In genomic region chr4:135877742-135878141, GRCm38 (mm10) we compare ENCODE assay signal across 10 mouse cellular contexts. TPM values are rescaled to one million over a fixed set of nuclear protein-coding genes. Genes with fewer than 3 reads are reported as not detected.
DNase-seq lines count a peak whose midpoint lies in the region; ATAC-seq and TF ChIP-seq lines count a peak whose summit lies in the region.
"Had no signal": no experiment of that assay in that cellular context is flagged by ENCODE, and none has a peak within 500 bp of the region (broad histone marks: within the 10 kb centered on the region; RNA-seq: fewer than 3 reads in every experiment).

No protein-coding gene starts in this region.

- peaks cover 29% of the 10 kb centered on the region for H3K4me1 ChIP-seq in liver, postnatal 0 days (ENCODE audit: insufficient read depth)
- H3K4me1 ChIP-seq in liver, embryonic 11.5 days (replicated peaks; ENCODE audit: control insufficient read depth, insufficient read depth, low read length), result peaks cover 32% of the 10 kb centered on the region
- peaks cover 16 to 25% of the 10 kb centered on the region in 2 experiments for H3K4me1 ChIP-seq in MEL (ENCODE audit: control insufficient read depth in 1 of 2, insufficient read depth in 2 of 2, low read length in 2 of 2)

- H3K79me2 ChIP-seq in MEL (ENCODE audit: control insufficient read depth, insufficient read depth, low read length, poor library complexity), result peaks cover 12% of the 10 kb centered on the region

- no peak for TF ChIP-seq POLR2A in MEL (IDR thresholded peaks at IDR 0.05; ENCODE audit: control insufficient read depth in 1 of 2, insufficient read depth in 1 of 2, low read depth in 1 of 2, low read length in 2 of 2, poor library complexity in 1 of 2)

- no peak for ATAC-seq in liver, postnatal 0 days
- no peak for ATAC-seq in liver, embryonic 11.5 days (replicated peaks; ENCODE audit: low FRiP score)
- ATAC-seq in cerebellum, adult (ENCODE audit: insufficient number of reproducible peaks, low FRiP score, low TSS enrichment), result no peak

- no peaks in the 10 kb centered on the region for H3K9me3 ChIP-seq in liver, postnatal 0 days (ENCODE audit: low read length)
- no peaks in the 10 kb centered on the region for H3K9me3 ChIP-seq in liver, embryonic 11.5 days (ENCODE audit: control insufficient read depth, low read length)
- no peaks in the 10 kb centered on the region for H3K9me3 ChIP-seq in MEL (replicated peaks; ENCODE audit: insufficient read depth, low read length)
- H3K9me3 ChIP-seq: heart, embryonic 13.5 days; liver, embryonic 15.5 days had no signal

- no peak overlapping the region for H3K9ac ChIP-seq in liver, postnatal 0 days (replicated peaks)
- no peak overlapping the region for H3K9ac ChIP-seq in liver, embryonic 11.5 days (ENCODE audit: low read depth, low read length)
- H3K9ac ChIP-seq in MEL (ENCODE audit: control insufficient read depth, low read depth, low read length, poor library complexity, severe bottlenecking), result no peak overlapping the region
- H3K9ac ChIP-seq: liver, embryonic 15.5 days had no signal

- peak; percentile 37 for TF ChIP-seq RAD21 in MEL (IDR thresholded peaks at IDR 0.05; ENCODE audit: low read depth, low read length)

- no peaks in the 10 kb centered on the region for H3K27me3 ChIP-seq in liver, postnatal 0 days (ENCODE audit: insufficient read depth, low read length)
- no peaks in the 10 kb centered on the region for H3K27me3 ChIP-seq in liver, embryonic 11.5 days (replicated peaks; ENCODE audit: control insufficient read depth, insufficient read depth, low read length)
- H3K27me3 ChIP-seq in MEL (ENCODE audit: control insufficient read depth in 1 of 2, insufficient read depth in 2 of 2, low read length in 2 of 2), result no peaks in the 10 kb centered on the region
- H3K27me3 ChIP-seq: heart, embryonic 13.5 days; liver, embryonic 15.5 days had no signal

- no peak for TF ChIP-seq EP300 in liver, postnatal 0 days (IDR thresholded peaks at IDR 0.05; ENCODE audit: low read depth)
- no peak for TF ChIP-seq EP300 in MEL (IDR thresholded peaks at IDR 0.05; ENCODE audit: low read depth in 1 of 2, low read length in 2 of 2)

- 53% methylated on average over 2 of the region's 2 CpGs for WGBS in liver, postnatal 0 days (ENCODE audit: insufficient replicate concordance)
- 69% methylated on average over 2 of the region's 2 CpGs for WGBS in liver, embryonic 11.5 days

- H3K27ac ChIP-seq in liver, postnatal 0 days (ENCODE audit: low read depth), result no peak overlapping the region
- H3K27ac ChIP-seq in liver, embryonic 11.5 days (ENCODE audit: low read depth, low read length), result no peak overlapping the region
- H3K27ac ChIP-seq in MEL (ENCODE audit: control insufficient read depth, low read depth, low read length), result no peak overlapping the region

- H3K4me3 ChIP-seq in liver, postnatal 0 days (ENCODE audit: low read depth, low read length), result no peak overlapping the region
- H3K4me3 ChIP-seq in liver, embryonic 11.5 days (ENCODE audit: low read depth, low read length), result no peak overlapping the region
- no peak overlapping the region for H3K4me3 ChIP-seq in MEL (ENCODE audit: control insufficient read depth in 1 of 2, insufficient read depth in 1 of 2, low read depth in 2 of 2, low read length in 2 of 2)

- TF ChIP-seq CTCF in liver, postnatal 0 days (IDR thresholded peaks at IDR 0.05; ENCODE audit: low read depth), result peak; percentile 58
- TF ChIP-seq CTCF in MEL (IDR thresholded peaks at IDR 0.05 in 2 of 3, conservative IDR thresholded peaks at IDR 0.05 in 1 of 3; ENCODE audit: control insufficient read depth in 1 of 3, insufficient read depth in 1 of 3, low read depth in 2 of 3, low read length in 3 of 3, poor library complexity in 1 of 3, severe bottlenecking in 1 of 3), result peak in 1 of 3 experiments; percentile 43; a peak in 2 of 6 replicates

- intact Hi-C loops in heart, postnatal 36 days (cut with DNase I), result loop anchor here (1.0 to 10.0 kb wide), 4 partner anchors 55 to 267 kb away; partner anchors contain the start of gene Id3

- no peak overlapping the region for H3K4me2 ChIP-seq in liver, postnatal 0 days (ENCODE audit: low read depth, low read length)
- no peak overlapping the region for H3K4me2 ChIP-seq in liver, embryonic 11.5 days

- DNase-seq in heart, adult 11 months, result peak; percentile 89
- no peak for DNase-seq in heart, postnatal 36 days
- no peak for DNase-seq in liver, postnatal 0 days
- DNase-seq in liver, embryonic 11.5 days (ENCODE audit: low spot score), result no peak
- no peak for DNase-seq in MEL (ENCODE audit: low read depth, low spot score)
- DNase-seq in heart, postnatal 4 days, result peak; percentile 50
- no peak for DNase-seq in T-cell, adult 2 months (ENCODE audit: low spot score)

- H3K36me3 ChIP-seq in liver, postnatal 0 days (replicated peaks; ENCODE audit: insufficient read depth, low read length), result peaks cover 2% of the 10 kb centered on the region
- peaks cover under 1% of the 10 kb centered on the region; the same call in 1 of the 2 replicates for H3K36me3 ChIP-seq in liver, embryonic 11.5 days (ENCODE audit: control insufficient read depth, insufficient read depth, low read length)
- H3K36me3 ChIP-seq in MEL (ENCODE audit: control insufficient read depth in 1 of 2, insufficient read depth in 2 of 2, low read length in 2 of 2), result peaks cover under 1 to 18% of the 10 kb centered on the region in 2 experiments; a peak in 3 of 4 replicates

TF ChIP-seq in MEL, 35 proteins besides CTCF, POLR2A, EP300 and RAD21:
- TF ChIP-seq POLR2AphosphoS5 (IDR thresholded peaks at IDR 0.05; ENCODE audit: borderline replicate concordance, low read depth, low read length) (no peak), MAX (IDR thresholded peaks at IDR 0.05; ENCODE audit: low read length) (no peak), NELFE (IDR thresholded peaks at IDR 0.05; ENCODE audit: low read depth, low read length) (no peak), MAFK (IDR thresholded peaks at IDR 0.05; ENCODE audit: borderline replicate concordance, low read depth, low read length) (no peak), SMC3 (IDR thresholded peaks at IDR 0.05; ENCODE audit: low read depth, low read length) (peak; percentile 56), ZMIZ1 (IDR thresholded peaks at IDR 0.05; ENCODE audit: low read depth, low read length) (no peak), KAT2A (conservative IDR thresholded peaks at IDR 0.05; ENCODE audit: low read depth, low read length) (no peak), ELF1 (IDR thresholded peaks at IDR 0.05; ENCODE audit: low read depth, low read length) (no peak), ZNF384 (IDR thresholded peaks at IDR 0.05; ENCODE audit: low read depth, low read length) (0 out of 2 replicates have a peak, but pooled peaks have one; percentile 41), MYB (IDR thresholded peaks at IDR 0.05; ENCODE audit: low read depth, low read length) (no peak), HCFC1 (IDR thresholded peaks at IDR 0.05; ENCODE audit: low read depth, low read length) (no peak), BHLHE40 (IDR thresholded peaks at IDR 0.05; ENCODE audit: borderline replicate concordance, low read depth, low read length) (no peak), ZC3H11A (IDR thresholded peaks at IDR 0.05; ENCODE audit: low read depth, low read length) (0 out of 2 replicates have a peak, but pooled peaks have one; percentile 25), CHD2 (IDR thresholded peaks at IDR 0.05; ENCODE audit: low read length) (no peak), USF1 (IDR thresholded peaks at IDR 0.05; ENCODE audit: low read depth, low read length) (no peak), MAZ (IDR thresholded peaks at IDR 0.05; ENCODE audit: low read depth, low read length) (no peak), TBP (IDR thresholded peaks at IDR 0.05; ENCODE audit: low read depth, low read length) (no peak), UBTF (IDR thresholded peaks at IDR 0.05; ENCODE audit: borderline replicate concordance, insufficient read depth, low read depth, low read length) (no peak), TCF12 (IDR thresholded peaks at IDR 0.05; ENCODE audit: low read depth, low read length) (no peak), POLR2AphosphoS2 (IDR thresholded peaks at IDR 0.05; ENCODE audit: low read length) (no peak)

RNA-seq across cellular contexts. Expression of gene Pnrc2, which starts 4.1 kb away (rescaled TPM):
- total RNA-seq in heart, postnatal 36 days (2021), result 10 to 100 TPM; 59.2 to 63.5 TPM
- polyA plus RNA-seq in liver, postnatal 0 days (2015; fragmentation: Nextera tagmentation; extraction: Ambion mirVana), result 53.2 and 55.2 TPM in 2 replicates
- polyA plus RNA-seq in liver, embryonic 11.5 days (2014; fragmentation: Nextera tagmentation; extraction: Ambion mirVana), result 133 and 147 TPM in 2 replicates
- 49.8 and 50.7 TPM in 2 replicates for total RNA-seq in MEL (2012; rRNA removed)
- 10 to 100 TPM; 48.0 to 76.3 TPM for polyA plus RNA-seq in MEL (2012; ENCODE audit: insufficient read depth in 1 of 2, insufficient read length in 2 of 2, low read depth in 1 of 2, low replicate concordance in 2 of 2, missing spikeins in 1 of 2)
- 10 to 100 TPM; 81.7 to 88.6 TPM for total RNA-seq in heart, postnatal 4 days (2021)

RNA-seq across cellular contexts. Expression of gene Cnr2, which starts 17.5 kb away (rescaled TPM):
- total RNA-seq in heart, postnatal 36 days (2021), result under 1 TPM; 0.49 to 0.50 TPM
- polyA plus RNA-seq in liver, postnatal 0 days (2015; fragmentation: Nextera tagmentation; extraction: Ambion mirVana), result 2.5 and 2.6 TPM in 2 replicates
- polyA plus RNA-seq in liver, embryonic 11.5 days (2014; fragmentation: Nextera tagmentation; extraction: Ambion mirVana), result 6.3 and 7.1 TPM in 2 replicates
- 9.8 and 10.2 TPM in 2 replicates for total RNA-seq in MEL (2012; rRNA removed)
- polyA plus RNA-seq in MEL (2012; ENCODE audit: insufficient read depth in 1 of 2, insufficient read length in 2 of 2, low read depth in 1 of 2, low replicate concordance in 2 of 2, missing spikeins in 1 of 2), result 1 to 10 TPM in 1 of 2 experiments, not detected in 1; 6.8 TPM
- total RNA-seq in heart, postnatal 4 days (2021), result under 1 TPM; 0.68 to 0.74 TPM

RNA-seq across cellular contexts. Expression of gene Srsf10, which starts 22.2 kb away (rescaled TPM):
- 10 to 100 TPM; 37.1 to 45.6 TPM for total RNA-seq in heart, postnatal 36 days (2021)
- 62.1 and 67.6 TPM in 2 replicates for polyA plus RNA-seq in liver, postnatal 0 days (2015; fragmentation: Nextera tagmentation; extraction: Ambion mirVana)
- polyA plus RNA-seq in liver, embryonic 11.5 days (2014; fragmentation: Nextera tagmentation; extraction: Ambion mirVana), result 233 and 249 TPM in 2 replicates
- total RNA-seq in MEL (2012; rRNA removed), result 129 and 142 TPM in 2 replicates
- polyA plus RNA-seq in MEL (2012; ENCODE audit: insufficient read depth in 1 of 2, insufficient read length in 2 of 2, low read depth in 1 of 2, low replicate concordance in 2 of 2, missing spikeins in 1 of 2), result 100 to 1,000 TPM; 222 to 361 TPM
- 10 to 100 TPM; 73.8 to 80.5 TPM for total RNA-seq in heart, postnatal 4 days (2021)

RNA-seq across cellular contexts. Expression of gene Fuca1, which starts 42.8 kb away (rescaled TPM):
- total RNA-seq in heart, postnatal 36 days (2021), result 10 to 100 TPM; 31.0 to 31.4 TPM
- 45.2 and 50.7 TPM in 2 replicates for polyA plus RNA-seq in liver, postnatal 0 days (2015; fragmentation: Nextera tagmentation; extraction: Ambion mirVana)
- 39.6 and 47.7 TPM in 2 replicates for polyA plus RNA-seq in liver, embryonic 11.5 days (2014; fragmentation: Nextera tagmentation; extraction: Ambion mirVana)
- 26.8 and 33.7 TPM in 2 replicates for total RNA-seq in MEL (2012; rRNA removed)
- polyA plus RNA-seq in MEL (2012; ENCODE audit: insufficient read depth in 1 of 2, insufficient read length in 2 of 2, low read depth in 1 of 2, low replicate concordance in 2 of 2, missing spikeins in 1 of 2), result 10 to 100 TPM in 1 of 2 experiments, not detected in 1; 48.6 TPM
- total RNA-seq in heart, postnatal 4 days (2021), result 10 to 100 TPM; 42.4 to 45.9 TPM

Comparison
In these comparisons a context has a peak if more than half of its experiments do, and no peak if none do; other contexts are left out.
1. DNase-seq: peak in heart, adult 11 months (single experiment) and heart, postnatal 4 days (single experiment); none in heart, postnatal 36 days (0 of 2), liver, postnatal 0 days (single experiment), liver, embryonic 11.5 days (single experiment), MEL (single experiment) and T-cell, adult 2 months (single experiment).